Mouse (Mus musculus) myocyte (in vitro differentiated cells): ENCODE data around the gene Rbm47. TPM values are rescaled to one million over a fixed set of nuclear protein-coding genes. Genes with fewer than 3 reads are reported as not detected.

Experiments used
- H3K27me3 ChIP-seq: one replicate; pipeline ENCODE4 v1.6.1; 2011; ENCODE audit not compliant: control insufficient read depth, insufficient read depth, insufficient read length
- H3K36me3 ChIP-seq: one replicate; pipeline ENCODE4 v1.6.1; 2011; ENCODE audit not compliant: control insufficient read depth, insufficient read depth
- H3K4me2 ChIP-seq: one replicate; pipeline ENCODE4 v1.6.1; 2011; ENCODE audit warnings: low read depth, control low read depth
- H3K4me3 ChIP-seq: one replicate; pipeline ENCODE4 v1.5.1; 2011; ENCODE audit warnings: mild to moderate bottlenecking, control low read depth, moderate library complexity
- H3K79me2 ChIP-seq: one replicate; pipeline ENCODE4 v1.6.1; 2011; ENCODE audit not compliant: control insufficient read depth, insufficient read depth
- H3ac ChIP-seq: one replicate; pipeline ENCODE4 v1.6.1; 2011; ENCODE audit not compliant: control insufficient read depth, insufficient read length
- CEBPB ChIP-seq: IDR thresholded peaks from 2 replicates; pipeline ENCODE4 v1.6.1; 2011; ENCODE audit warnings: mild to moderate bottlenecking, moderate library complexity; ENCODE audit not compliant: poor library complexity, insufficient read depth, severe bottlenecking
- E2F4 ChIP-seq: IDR thresholded peaks from one replicate; pipeline ENCODE4 v1.6.1; 2011; ENCODE audit warnings: mild to moderate bottlenecking, control low read depth, moderate library complexity; ENCODE audit not compliant: insufficient read depth
- MAX ChIP-seq: IDR thresholded peaks from one replicate; pipeline ENCODE4 v1.6.1; 2011; ENCODE audit warnings: low read depth, mild to moderate bottlenecking, control low read depth
- MYOD1 ChIP-seq, 3 experiments: IDR thresholded peaks; one replicate each; pipeline ENCODE4 v1.6.1; 2011; ENCODE audit warnings: control low read depth in 2 of 3, low read depth in 2 of 3, mild to moderate bottlenecking in 2 of 3, moderate library complexity in 1 of 3; ENCODE audit not compliant: insufficient read length in 2 of 3, control insufficient read depth in 1 of 3
- MYOG ChIP-seq, 3 experiments: IDR thresholded peaks; one replicate each; pipeline ENCODE4 v1.6.1; 2011; ENCODE audit warnings: control low read depth in 2 of 3, low read depth in 2 of 3, mild to moderate bottlenecking in 2 of 3; ENCODE audit not compliant: insufficient read length in 2 of 3, control insufficient read depth in 1 of 3, insufficient read depth in 1 of 3
- POLR2A ChIP-seq: IDR thresholded peaks from one replicate; pipeline ENCODE4 v1.6.1; 2011; ENCODE audit warnings: low read depth, mild to moderate bottlenecking, control low read depth, moderate library complexity; ENCODE audit not compliant: insufficient read length
- POLR2AphosphoS2 ChIP-seq: IDR thresholded peaks from one replicate; pipeline ENCODE4 v1.6.1; 2011; ENCODE audit warnings: low read depth, control low read depth; ENCODE audit not compliant: insufficient read length
- REST ChIP-seq: IDR thresholded peaks from one replicate; pipeline ENCODE4 v1.6.1; 2011; ENCODE audit warnings: mild to moderate bottlenecking, control low read depth, moderate library complexity; ENCODE audit not compliant: insufficient read depth, insufficient read length
- SRF ChIP-seq: IDR thresholded peaks from one replicate; pipeline ENCODE4 v1.6.1; 2011; ENCODE audit warnings: low read depth; ENCODE audit not compliant: control insufficient read depth, insufficient read length
- TCF12 ChIP-seq: IDR thresholded peaks from one replicate; pipeline ENCODE4 v1.6.1; 2011; ENCODE audit warnings: mild to moderate bottlenecking, control low read depth; ENCODE audit not compliant: poor library complexity, insufficient read depth, severe bottlenecking
- TCF3 ChIP-seq: IDR thresholded peaks from one replicate; pipeline ENCODE4 v1.6.1; 2011; ENCODE audit warnings: low read depth, control low read depth; ENCODE audit not compliant: insufficient read length
- USF1 ChIP-seq: IDR thresholded peaks from one replicate; pipeline ENCODE4 v1.6.1; 2011; ENCODE audit warnings: low read depth, mild to moderate bottlenecking, control low read depth, moderate library complexity
- polyA plus RNA-seq: library from polyadenylated mRNA; unstranded; fragments of >200 nt; fragmentation: generic; extraction: Trizol; gene quantifications from one replicate; pipeline ENCODE4 v1.2.1, GENCODE M21; 2012; ENCODE audit warnings: missing spikeins

The Rbm47 gene
- polyA plus RNA-seq, 1 experiment, result 0.10 TPM

GRCm38 (mm10) chr5:66086952-66087351, 86.0 kb downstream of the Rbm47 start:
- Histone ChIP-seq H3K27me3 (no peaks in the 10 kb centered on the region), H3ac (no peak overlapping the region), H3K36me3 (no peaks in the 10 kb centered on the region), H3K79me2 (no peaks in the 10 kb centered on the region), H3K4me2 (no peak overlapping the region), H3K4me3 (no peak overlapping the region)
- TF ChIP-seq SRF (no peak), CEBPB (no peak), USF1 (no peak), MYOD1 (IDR thresholded peaks at IDR 0.05; ENCODE audit: control insufficient read depth in 1 of 3, insufficient read length in 2 of 3, low read depth in 2 of 3) (no peak), TCF3 (no peak), MYOG (IDR thresholded peaks at IDR 0.05; ENCODE audit: control insufficient read depth in 1 of 3, insufficient read depth in 1 of 3, insufficient read length in 2 of 3, low read depth in 2 of 3) (no peak), POLR2A (no peak), MAX (no peak), POLR2AphosphoS2 (no peak), TCF12 (no peak), E2F4 (no peak), REST (no peak)

- TF ChIP-seq POLR2AphosphoS2 (no peak), REST (no peak), TCF3 (no peak), MYOD1 (IDR thresholded peaks at IDR 0.05; ENCODE audit: control insufficient read depth in 1 of 3, insufficient read length in 2 of 3, low read depth in 2 of 3) (no peak), SRF (no peak), E2F4 (no peak), CEBPB (no peak)
These were observed 86.6 kb downstream of the Rbm47 start for GRCm38 (mm10) chr5:66086304-66086703.

GRCm38 (mm10) chr5:66085478-66085877, 87.4 kb downstream of the Rbm47 start:
- Histone ChIP-seq H3K79me2 (no peaks in the 10 kb centered on the region), H3K4me2 (no peak overlapping the region), H3K4me3 (no peak overlapping the region), H3K36me3 (no peaks in the 10 kb centered on the region), H3K27me3 (no peaks in the 10 kb centered on the region), H3ac (no peak overlapping the region)
- TF ChIP-seq CEBPB (no peak), MYOD1 (IDR thresholded peaks at IDR 0.05; ENCODE audit: control insufficient read depth in 1 of 3, insufficient read length in 2 of 3, low read depth in 2 of 3) (no peak), USF1 (no peak), E2F4 (no peak), POLR2A (no peak), MYOG (IDR thresholded peaks at IDR 0.05; ENCODE audit: control insufficient read depth in 1 of 3, insufficient read depth in 1 of 3, insufficient read length in 2 of 3, low read depth in 2 of 3) (no peak), POLR2AphosphoS2 (no peak), SRF (no peak), MAX (no peak), REST (no peak), TCF12 (no peak), TCF3 (no peak)

More at GRCm38 (mm10) chr5:66086304-66086703, 86.6 kb downstream of the Rbm47 start:
- Histone ChIP-seq H3K36me3 (no peaks in the 10 kb centered on the region), H3K4me3 (no peak overlapping the region), H3K27me3 (no peaks in the 10 kb centered on the region), H3K79me2 (no peaks in the 10 kb centered on the region), H3ac (no peak overlapping the region), H3K4me2 (no peak overlapping the region)

GRCm38 (mm10) chr5:66084541-66084940, 88.4 kb downstream of the Rbm47 start:
- no peaks in the 10 kb centered on the region for H3K36me3 ChIP-seq
- no peaks in the 10 kb centered on the region for H3K79me2 ChIP-seq
- no peak overlapping the region for H3K4me2 ChIP-seq
- H3K4me3 ChIP-seq, result no peak overlapping the region
- no peaks in the 10 kb centered on the region for H3K27me3 ChIP-seq
- H3ac ChIP-seq, result no peak overlapping the region
- TF ChIP-seq USF1, result no peak
- TF ChIP-seq MAX, result no peak
- no peak for TF ChIP-seq POLR2AphosphoS2
- no peak for TF ChIP-seq SRF
- TF ChIP-seq TCF3, result no peak
- no peak for TF ChIP-seq MYOD1 (IDR thresholded peaks at IDR 0.05; ENCODE audit: control insufficient read depth in 1 of 3, insufficient read length in 2 of 3, low read depth in 2 of 3)
- TF ChIP-seq CEBPB, result no peak

GRCm38 (mm10) chr5:66083350-66083749, 89.6 kb downstream of the Rbm47 start:
- H3K27me3 ChIP-seq, result no peaks in the 10 kb centered on the region
- no peaks in the 10 kb centered on the region for H3K36me3 ChIP-seq
- TF ChIP-seq MAX (no peak), E2F4 (no peak), MYOG (IDR thresholded peaks at IDR 0.05; ENCODE audit: control insufficient read depth in 1 of 3, insufficient read depth in 1 of 3, insufficient read length in 2 of 3, low read depth in 2 of 3) (no peak), TCF12 (no peak), CEBPB (no peak), MYOD1 (IDR thresholded peaks at IDR 0.05; ENCODE audit: control insufficient read depth in 1 of 3, insufficient read length in 2 of 3, low read depth in 2 of 3) (no peak), SRF (no peak), POLR2A (no peak)
- H3K4me3 ChIP-seq, result no peak overlapping the region
- no peak overlapping the region for H3ac ChIP-seq
- no peaks in the 10 kb centered on the region for H3K79me2 ChIP-seq
- H3K4me2 ChIP-seq, result no peak overlapping the region
